27 mouse cellular contexts compared by ENCODE assay signal in the genomic region with DNA sequence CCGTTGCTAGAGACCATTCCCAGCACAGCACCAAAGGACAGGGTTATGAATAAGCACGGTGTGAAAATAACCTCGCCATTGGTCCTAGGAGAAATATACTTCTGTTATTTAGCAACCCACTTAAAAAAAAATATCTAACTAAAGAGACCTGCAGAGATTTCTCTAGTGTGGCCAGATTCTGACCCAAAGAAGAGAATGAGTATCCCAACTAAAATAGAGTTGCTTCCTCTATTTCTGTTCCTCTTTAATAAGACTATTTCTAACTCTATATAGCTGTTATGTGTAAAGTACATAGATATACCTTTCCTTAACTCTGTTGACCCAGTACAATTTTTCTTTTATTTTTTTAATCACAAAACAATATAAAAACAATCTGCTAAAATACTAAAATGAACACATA. TPM values are rescaled to one million over a fixed set of nuclear protein-coding genes. Genes with fewer than 3 reads are reported as not detected.
"Had no signal": no experiment of that assay in that cellular context is flagged by ENCODE, and none has a peak within 500 bp of the region (broad histone marks: within the 10 kb centered on the region; RNA-seq: fewer than 3 reads in every experiment).

No protein-coding gene starts in this region.

- H3K27ac ChIP-seq: liver, embryonic 13.5 days; liver, embryonic 15.5 days; lung, embryonic 15.5 days; macrophage; midbrain, embryonic 13.5 days; midbrain, embryonic 15.5 days; neural tube, embryonic 13.5 days; neural tube, embryonic 15.5 days had no signal

- H3K4me3 ChIP-seq: liver, embryonic 13.5 days; liver, embryonic 15.5 days; lung, embryonic 15.5 days; megakaryocyte, embryonic 14.5 days; midbrain, embryonic 13.5 days; midbrain, embryonic 15.5 days; neural tube, embryonic 13.5 days; neural tube, embryonic 15.5 days had no signal

- H3K27me3 ChIP-seq: liver, embryonic 13.5 days; liver, embryonic 15.5 days; lung, embryonic 15.5 days; megakaryocyte, embryonic 14.5 days; midbrain, embryonic 13.5 days; midbrain, embryonic 15.5 days; neural tube, embryonic 13.5 days; neural tube, embryonic 15.5 days had no signal

- H3K9me3 ChIP-seq: liver, embryonic 13.5 days; liver, embryonic 15.5 days; lung, embryonic 15.5 days; megakaryocyte, embryonic 14.5 days; midbrain, embryonic 15.5 days; neural tube, embryonic 13.5 days; neural tube, embryonic 15.5 days had no signal

- DNase-seq: liver, embryonic 13.5 days; liver, postnatal 0 days; lung, adult 2 months; lung, postnatal 14 days; lung, postnatal 36 days; retina, postnatal 1 day; right cerebral cortex, adult 18-20 months; right cerebral cortex, postnatal 25 days; right cerebral cortex, postnatal 4 days; spleen, adult 18-20 months; thymus, adult 18-20 months; thymus, postnatal 14 days; thymus, postnatal 36 days had no signal

- H3K36me3 ChIP-seq: liver, embryonic 13.5 days; liver, embryonic 15.5 days; lung, embryonic 15.5 days; midbrain, embryonic 13.5 days; midbrain, embryonic 15.5 days; neural tube, embryonic 13.5 days; neural tube, embryonic 15.5 days had no signal

- H3K9ac ChIP-seq: liver, embryonic 13.5 days; liver, embryonic 15.5 days; liver, postnatal 0 days; lung, embryonic 15.5 days; midbrain, embryonic 13.5 days; midbrain, embryonic 15.5 days; neural tube, embryonic 13.5 days; neural tube, embryonic 15.5 days had no signal

- H3K4me1 ChIP-seq: liver, embryonic 13.5 days; liver, embryonic 15.5 days; lung, embryonic 15.5 days; midbrain, embryonic 13.5 days; midbrain, embryonic 15.5 days; neural tube, embryonic 13.5 days; neural tube, embryonic 15.5 days had no signal

- ATAC-seq: liver, postnatal 0 days; midbrain, embryonic 13.5 days; midbrain, embryonic 15.5 days had no signal

- H3K4me2 ChIP-seq: liver, embryonic 13.5 days; liver, embryonic 15.5 days; lung, embryonic 15.5 days; midbrain, embryonic 11.5 days; midbrain, embryonic 13.5 days; midbrain, embryonic 15.5 days; neural tube, embryonic 13.5 days; neural tube, embryonic 15.5 days had no signal

RNA-seq across cellular contexts. Expression of a gene that starts 1.4 kb away (rescaled TPM):
- polyA plus RNA-seq: liver, embryonic 13.5 days; liver, embryonic 15.5 days; liver, postnatal 0 days; lung, adult 2 months; lung, embryonic 15.5 days; macrophage; midbrain, embryonic 11.5 days; midbrain, embryonic 13.5 days; midbrain, embryonic 15.5 days; neural tube, embryonic 11.5 days; neural tube, embryonic 13.5 days; neural tube, embryonic 15.5 days; small intestine, adult 2 months; stomach, embryonic 14.5 days; stomach, embryonic 16.5 days; thymus, postnatal 0 days had no signal

RNA-seq across cellular contexts. Expression of a gene that starts 12.6 kb away (rescaled TPM):
- polyA plus RNA-seq: liver, embryonic 13.5 days; liver, embryonic 15.5 days; liver, postnatal 0 days; lung, adult 2 months; lung, embryonic 15.5 days; macrophage; midbrain, embryonic 11.5 days; midbrain, embryonic 13.5 days; neural tube, embryonic 11.5 days; neural tube, embryonic 13.5 days; neural tube, embryonic 15.5 days; small intestine, adult 2 months; stomach, embryonic 14.5 days; stomach, embryonic 16.5 days; thymus, postnatal 0 days had no signal

RNA-seq across cellular contexts. Expression of a gene that starts 23.2 kb away (rescaled TPM):
- polyA plus RNA-seq: liver, embryonic 13.5 days; liver, embryonic 15.5 days; liver, postnatal 0 days; lung, adult 2 months; lung, embryonic 15.5 days; macrophage; midbrain, embryonic 11.5 days; midbrain, embryonic 13.5 days; midbrain, embryonic 15.5 days; neural tube, embryonic 11.5 days; neural tube, embryonic 13.5 days; neural tube, embryonic 15.5 days; small intestine, adult 2 months; stomach, embryonic 14.5 days; stomach, embryonic 16.5 days; thymus, postnatal 0 days had no signal

RNA-seq across cellular contexts. Expression of a gene that starts 49.3 kb away (rescaled TPM):
- polyA plus RNA-seq: liver, embryonic 13.5 days; liver, embryonic 15.5 days; liver, postnatal 0 days; lung, adult 2 months; lung, embryonic 15.5 days; macrophage; midbrain, embryonic 11.5 days; midbrain, embryonic 13.5 days; midbrain, embryonic 15.5 days; neural tube, embryonic 11.5 days; neural tube, embryonic 13.5 days; neural tube, embryonic 15.5 days; small intestine, adult 2 months; stomach, embryonic 14.5 days; stomach, embryonic 16.5 days; thymus, postnatal 0 days had no signal
